Mouse (Mus musculus): ENCODE results near the gene Fam20c. TPM values are rescaled to one million over a fixed set of nuclear protein-coding genes. Genes with fewer than 3 reads are reported as not detected.

Fam20c gene
- polyA plus RNA-seq, 1 experiment from 2014 or later, result 6.2 TPM

DNA sequence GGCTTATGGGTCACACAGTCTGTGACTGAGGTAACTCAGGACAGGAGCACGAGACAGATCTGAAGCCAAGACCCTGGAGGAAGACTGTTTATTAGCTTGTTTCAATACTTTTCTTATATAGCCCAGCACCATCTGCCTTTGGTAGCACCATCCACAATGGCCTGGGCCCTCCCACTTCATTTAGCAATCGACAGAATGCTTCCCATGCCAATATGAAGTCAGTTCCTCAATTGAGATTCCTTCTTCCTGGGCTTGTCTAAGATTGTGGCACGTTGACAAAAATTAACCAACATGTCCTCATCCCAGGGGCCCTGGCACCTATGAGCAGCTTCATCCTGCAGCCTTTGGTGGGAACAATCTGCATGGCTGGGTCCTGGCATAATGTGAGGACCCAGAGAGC lies 14.2 kb upstream of the Fam20c start:
- Histone ChIP-seq H3K27ac (no peak overlapping the region), H3K4me3 (no peak overlapping the region), H3K36me3 (no peaks in the 10 kb centered on the region), H3K27me3 (no peaks in the 10 kb centered on the region), H3K9ac (no peak overlapping the region), H3K9me3 (no peaks in the 10 kb centered on the region), H3K4me2 (no peak overlapping the region), H3K4me1 (no peaks in the 10 kb centered on the region)
- 76% methylated on average over 3 of the region's 3 CpGs for WGBS
- no peak for ATAC-seq (ENCODE audit: borderline replicate concordance, extremely low read depth, low FRiP score, low TSS enrichment)

DNA sequence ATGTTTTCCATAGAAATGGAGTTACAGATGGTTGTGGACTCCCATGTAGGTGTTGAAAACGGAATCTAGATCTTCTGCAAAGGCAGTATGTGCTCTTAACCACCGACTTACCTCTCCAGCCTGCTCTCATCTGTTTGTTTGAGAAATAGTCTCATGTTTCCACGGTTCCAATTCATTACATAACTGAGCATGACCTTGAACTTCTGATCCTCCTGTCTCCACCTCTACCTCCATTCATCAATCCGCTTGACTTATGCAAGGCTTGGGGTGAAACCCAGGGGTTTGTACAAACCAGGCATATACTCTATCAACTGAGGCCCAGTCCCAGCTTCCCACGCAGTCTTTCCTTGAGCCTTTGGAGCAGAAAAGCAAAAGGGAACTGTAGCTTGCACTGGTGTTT lies 12.8 kb upstream of the Fam20c start:
- H3K36me3 ChIP-seq, result no peaks in the 10 kb centered on the region
- 66% methylated on average over 5 of the region's 5 CpGs for WGBS
- no peaks in the 10 kb centered on the region for H3K9me3 ChIP-seq
- H3K9ac ChIP-seq, result no peak overlapping the region
- no peak overlapping the region for H3K4me3 ChIP-seq
- no peak for ATAC-seq (ENCODE audit: borderline replicate concordance, extremely low read depth, low FRiP score, low TSS enrichment)
- H3K27ac ChIP-seq, result no peak overlapping the region
- H3K4me1 ChIP-seq, result no peaks in the 10 kb centered on the region
- H3K4me2 ChIP-seq, result no peak overlapping the region
- no peaks in the 10 kb centered on the region for H3K27me3 ChIP-seq

DNA sequence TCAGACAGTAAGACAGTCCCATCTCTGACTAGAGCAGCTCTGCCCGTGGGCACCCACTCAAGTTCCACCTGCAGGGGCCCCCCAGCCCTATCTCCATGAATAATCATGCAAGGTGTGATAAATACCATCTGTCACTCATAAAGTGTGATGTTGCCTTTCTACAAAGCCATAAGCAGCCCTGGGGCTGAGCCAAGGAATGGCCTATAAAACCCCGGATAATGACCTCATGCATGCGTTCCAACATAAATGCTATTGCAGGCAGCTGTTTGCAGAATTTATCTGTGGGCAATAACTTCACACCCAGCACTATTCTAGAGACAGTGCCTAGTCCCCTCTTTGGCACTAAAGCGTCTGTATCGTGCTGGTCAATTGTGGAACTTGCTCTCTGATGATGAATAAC lies 12.0 kb upstream of the Fam20c start:
- Histone ChIP-seq H3K4me3 (no peak overlapping the region), H3K27ac (no peak overlapping the region), H3K36me3 (no peaks in the 10 kb centered on the region), H3K27me3 (no peaks in the 10 kb centered on the region), H3K4me1 (no peaks in the 10 kb centered on the region), H3K9ac (no peak overlapping the region), H3K4me2 (no peak overlapping the region), H3K9me3 (no peaks in the 10 kb centered on the region)
- 56% methylated on average over 5 of the region's 5 CpGs for WGBS
- ATAC-seq (ENCODE audit: borderline replicate concordance, extremely low read depth, low FRiP score, low TSS enrichment), result no peak

DNA sequence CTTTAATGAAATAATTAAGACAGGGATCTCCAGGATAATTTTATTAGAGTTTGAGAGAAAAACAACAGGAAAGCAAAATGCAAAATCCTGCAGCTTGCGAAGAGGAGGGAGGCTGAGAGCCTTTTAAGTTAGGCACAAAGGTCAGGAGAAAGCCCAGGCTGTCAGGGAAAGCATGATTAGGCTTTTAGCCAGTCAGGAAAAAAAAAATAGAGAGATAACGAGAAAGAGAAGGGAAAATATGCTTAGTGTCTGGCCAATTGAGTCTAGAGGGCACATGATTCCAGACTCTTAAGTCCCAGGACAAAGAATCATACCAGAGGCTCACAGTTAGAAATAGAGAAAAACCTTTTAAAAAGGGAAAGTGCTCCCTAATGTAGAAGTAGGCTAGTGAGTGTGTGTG lies 10.7 kb upstream of the Fam20c start:
- no peak for ATAC-seq (ENCODE audit: borderline replicate concordance, extremely low read depth, low FRiP score, low TSS enrichment)
- Histone ChIP-seq H3K4me3 (no peak overlapping the region), H3K4me1 (no peaks in the 10 kb centered on the region), H3K36me3 (no peaks in the 10 kb centered on the region), H3K4me2 (no peak overlapping the region), H3K27me3 (no peaks in the 10 kb centered on the region), H3K9ac (no peak overlapping the region), H3K9me3 (no peaks in the 10 kb centered on the region), H3K27ac (no peak overlapping the region)
- WGBS, result 35% methylated on average over 2 of the region's 2 CpGs

DNA sequence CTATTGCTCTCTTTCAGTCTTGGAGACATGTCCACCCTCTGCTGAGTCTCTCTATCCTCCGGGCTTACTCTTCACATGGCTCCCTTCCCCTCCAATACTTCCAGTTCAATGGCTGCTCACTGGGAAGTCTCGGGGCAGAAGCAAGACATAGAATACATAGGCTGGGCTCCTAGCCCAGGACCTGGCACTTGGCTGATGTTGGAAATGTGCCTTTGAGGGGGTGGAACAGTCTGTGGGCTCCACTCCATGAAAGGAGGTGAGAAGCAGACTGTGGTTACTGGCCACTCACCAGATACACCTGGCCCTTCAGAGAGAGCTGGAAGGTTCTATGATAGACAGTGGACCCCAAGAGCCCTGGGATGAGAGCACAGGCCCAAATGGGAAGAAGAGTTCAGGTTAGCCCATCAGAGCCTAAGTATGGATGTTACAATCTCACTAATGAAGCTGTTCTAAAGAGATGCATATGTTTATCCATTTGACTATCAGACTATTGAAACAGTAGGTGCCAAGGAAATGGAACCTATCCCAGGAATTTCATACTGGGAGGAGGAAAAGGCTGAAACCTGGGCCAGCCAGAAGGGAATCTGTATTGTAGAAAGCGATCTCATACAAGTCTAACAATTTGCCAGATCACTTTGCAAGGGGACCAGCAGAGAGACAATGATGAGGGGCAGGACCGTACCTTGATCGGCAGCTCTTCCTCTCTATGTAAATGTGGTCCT lies 8.8 kb upstream of the Fam20c start:
- Histone ChIP-seq H3K27me3 (no peaks in the 10 kb centered on the region), H3K4me1 (no peaks in the 10 kb centered on the region), H3K9ac (no peak overlapping the region), H3K9me3 (no peaks in the 10 kb centered on the region), H3K27ac (no peak overlapping the region), H3K4me3 (no peak overlapping the region), H3K4me2 (no peak overlapping the region), H3K36me3 (no peaks in the 10 kb centered on the region)
- WGBS, result 87% methylated on average over 5 of the region's 5 CpGs
- no peak for ATAC-seq (ENCODE audit: borderline replicate concordance, extremely low read depth, low FRiP score, low TSS enrichment)

DNA sequence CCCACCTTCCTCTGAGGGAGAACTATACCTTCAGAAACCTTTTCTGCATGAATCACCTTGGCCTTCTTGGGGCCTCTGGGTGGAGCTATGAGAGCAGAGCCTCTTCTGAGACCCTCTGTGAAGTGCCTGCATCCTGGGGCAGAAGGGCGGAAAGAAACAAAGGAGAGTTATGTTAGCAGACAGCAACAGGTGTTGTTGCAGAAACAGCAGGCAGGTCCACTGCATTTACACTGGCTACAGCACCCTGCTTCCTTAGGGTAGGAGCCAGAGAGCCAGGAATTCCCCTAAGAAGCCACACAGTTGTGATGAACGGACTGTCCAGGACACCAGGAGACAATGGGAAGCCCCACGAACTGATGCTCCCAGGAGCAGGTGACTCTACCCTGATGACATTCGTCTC lies 1.0 kb upstream of the Fam20c start:
- H3K9me3 ChIP-seq, result no peaks in the 10 kb centered on the region
- peaks cover 51% of the 10 kb centered on the region for H3K27me3 ChIP-seq
- H3K9ac ChIP-seq, result no peak overlapping the region
- peaks cover 44% of the 10 kb centered on the region for H3K4me1 ChIP-seq
- H3K4me3 ChIP-seq, result no peak overlapping the region; the same call in 1 of the 2 replicates
- 62% methylated on average over 4 of the region's 4 CpGs for WGBS
- H3K36me3 ChIP-seq, result no peaks in the 10 kb centered on the region
- H3K27ac ChIP-seq, result peak overlapping the region; percentile 92
- no peak for ATAC-seq (ENCODE audit: borderline replicate concordance, extremely low read depth, low FRiP score, low TSS enrichment)
- peak overlapping the region; percentile 97 for H3K4me2 ChIP-seq

DNA sequence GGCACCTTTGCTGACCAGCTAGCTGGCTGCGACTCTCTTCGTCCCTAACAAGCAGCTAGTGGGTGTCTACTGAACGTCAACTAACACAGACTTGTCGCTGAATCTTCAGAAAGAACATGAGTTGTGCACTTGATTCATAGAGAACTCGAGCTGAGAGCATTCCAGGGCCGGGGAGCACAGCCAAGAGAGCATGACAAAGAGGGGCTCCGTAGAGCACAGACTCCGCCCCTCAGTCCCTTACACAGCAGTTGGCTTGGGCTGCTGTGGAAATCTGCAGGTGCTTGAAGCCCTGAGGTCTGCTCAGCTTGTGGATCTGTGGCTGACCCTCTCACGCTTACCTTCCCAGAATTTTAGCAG lies 390 bp upstream of the Fam20c start:
- no peak for ATAC-seq (ENCODE audit: borderline replicate concordance, extremely low read depth, low FRiP score, low TSS enrichment)
- peak overlapping the region; percentile 68 for H3K4me3 ChIP-seq
- WGBS, result 2% methylated on average over 9 of the region's 9 CpGs

DNA sequence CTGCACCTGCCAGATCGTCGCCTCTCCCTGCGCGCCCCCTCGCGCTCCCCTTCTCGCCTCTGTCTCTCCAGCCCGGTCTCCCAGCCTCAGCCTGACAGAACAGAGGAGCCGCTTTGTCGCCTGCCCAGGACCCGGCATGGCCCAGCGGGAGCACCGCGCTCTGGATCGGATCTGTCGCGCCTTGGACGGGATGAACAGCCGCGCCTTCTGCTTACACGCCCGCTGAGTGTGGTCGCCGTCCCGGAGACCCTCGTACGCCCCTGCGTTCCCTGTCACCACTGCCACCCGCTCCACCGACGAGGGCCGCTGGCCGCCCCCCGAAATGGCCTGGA lies 773 bp downstream of the Fam20c start:
- ATAC-seq (ENCODE audit: borderline replicate concordance, extremely low read depth, low FRiP score, low TSS enrichment), result no peak
- H3K4me1 ChIP-seq, result peaks cover 44% of the 10 kb centered on the region
- H3K27ac ChIP-seq, result peak overlapping the region; percentile 92
- H3K27me3 ChIP-seq, result peaks cover 51% of the 10 kb centered on the region
- H3K9me3 ChIP-seq, result no peaks in the 10 kb centered on the region
- WGBS, result 2% methylated on average over 26 of the region's 34 CpGs
- no peaks in the 10 kb centered on the region for H3K36me3 ChIP-seq
- peak overlapping the region; percentile 68 for H3K4me3 ChIP-seq
- peak overlapping the region; percentile 97 for H3K4me2 ChIP-seq
- peak overlapping the region; percentile 73 for H3K9ac ChIP-seq

More for the DNA sequence above, 390 bp upstream of the Fam20c start:
- H3K9me3 ChIP-seq, result no peaks in the 10 kb centered on the region
- peaks cover 51% of the 10 kb centered on the region for H3K27me3 ChIP-seq
- no peaks in the 10 kb centered on the region for H3K36me3 ChIP-seq
- H3K27ac ChIP-seq, result peak overlapping the region; percentile 92
- peaks cover 44% of the 10 kb centered on the region for H3K4me1 ChIP-seq
- peak overlapping the region; percentile 97 for H3K4me2 ChIP-seq
- H3K9ac ChIP-seq, result peak overlapping the region; percentile 73

DNA sequence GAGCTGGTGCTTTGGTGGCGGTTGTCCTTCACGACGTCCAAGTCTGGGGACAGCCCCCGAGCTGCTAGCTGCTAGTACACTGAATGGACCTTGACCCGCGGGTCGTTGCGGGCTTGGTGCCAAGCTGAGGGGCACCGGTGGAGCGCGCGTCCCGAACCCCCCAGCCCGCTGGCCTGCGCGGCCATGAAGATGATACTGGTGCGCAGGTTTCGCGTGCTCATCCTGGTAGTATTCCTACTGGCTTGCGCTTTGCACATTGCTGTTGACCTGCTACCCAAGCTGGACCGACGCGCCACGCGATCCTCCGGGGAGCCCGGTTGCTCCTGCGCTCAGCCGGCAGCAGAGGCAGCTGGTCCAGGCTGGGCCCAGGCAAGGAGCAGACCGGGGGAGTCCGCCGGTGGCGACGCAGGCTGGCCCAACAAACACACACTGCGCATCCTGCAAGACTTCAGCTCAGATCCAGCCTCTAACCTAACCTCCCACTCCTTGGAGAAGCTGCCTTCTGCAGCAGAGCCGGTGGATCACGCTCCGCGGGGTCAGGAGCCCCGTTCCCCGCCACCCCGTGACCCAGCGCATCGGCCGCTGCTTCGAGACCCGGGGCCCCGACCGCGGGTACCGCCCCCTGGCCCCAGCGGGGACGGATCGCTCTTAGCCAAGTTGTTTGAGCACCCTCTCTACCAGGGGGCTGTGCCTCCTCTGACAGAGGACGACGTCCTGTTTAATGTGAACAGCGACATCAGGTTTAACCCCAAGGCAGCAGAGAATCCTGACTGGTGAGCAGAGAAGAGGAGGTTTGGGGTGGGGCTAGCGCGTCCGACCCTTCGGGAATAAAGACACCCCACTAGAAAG lies 1.4 kb downstream of the Fam20c start:
- Histone ChIP-seq H3K27me3 (peaks cover 51% of the 10 kb centered on the region), H3K9me3 (no peaks in the 10 kb centered on the region), H3K4me1 (peaks cover 44% of the 10 kb centered on the region), H3K4me3 (peak overlapping the region; percentile 68), H3K9ac (peak overlapping the region; percentile 73), H3K4me2 (peak overlapping the region; percentile 97), H3K36me3 (no peaks in the 10 kb centered on the region), H3K27ac (no peak overlapping the region)
- ATAC-seq (ENCODE audit: borderline replicate concordance, extremely low read depth, low FRiP score, low TSS enrichment), result no peak
- WGBS, result under 1% methylated on average over 61 of the region's 61 CpGs

DNA sequence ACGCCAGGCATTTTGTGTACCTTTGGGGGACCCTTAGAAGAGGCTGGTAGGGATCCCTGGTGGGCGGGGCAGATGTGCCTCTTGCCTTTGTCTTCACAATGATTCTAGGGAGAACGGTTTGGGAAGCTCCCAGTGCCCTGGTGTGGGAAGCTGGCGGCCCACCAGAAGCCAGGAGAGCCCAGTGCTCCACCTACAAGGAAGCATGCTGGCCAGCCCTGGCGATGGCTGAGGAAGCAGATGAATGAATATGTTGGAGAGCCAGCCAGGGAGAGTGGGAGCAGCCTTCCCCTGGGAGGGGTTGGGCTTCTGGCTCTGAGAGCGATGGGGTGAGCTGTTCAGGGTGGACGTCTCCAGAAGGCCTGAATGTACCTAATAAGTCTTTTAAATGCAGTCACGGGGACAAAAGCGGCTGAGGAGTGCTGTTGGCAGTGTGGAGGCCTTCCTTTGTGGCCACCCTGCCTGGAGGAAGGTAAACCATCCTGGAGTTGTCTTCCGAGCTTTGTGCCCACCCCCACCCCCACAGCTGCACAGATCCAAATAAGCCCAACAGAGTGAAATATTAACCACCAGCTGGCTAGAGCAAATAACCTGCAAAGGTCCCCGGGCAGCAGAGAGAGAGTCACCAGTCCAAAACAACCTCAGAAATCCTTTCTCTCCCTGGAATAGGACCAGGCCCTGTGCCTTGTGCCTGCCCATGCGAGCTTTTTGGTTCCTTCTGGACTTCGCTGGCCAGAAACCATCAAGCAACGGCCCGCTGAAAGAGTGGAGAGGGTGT lies 2.2 kb downstream of the Fam20c start:
- no peak for ATAC-seq (ENCODE audit: borderline replicate concordance, extremely low read depth, low FRiP score, low TSS enrichment)
- no peaks in the 10 kb centered on the region for H3K9me3 ChIP-seq
- peak overlapping the region; percentile 68 for H3K4me3 ChIP-seq
- peak overlapping the region; percentile 26; the same call in 1 of the 2 replicates for H3K9ac ChIP-seq
- 22% methylated on average over 15 of the region's 15 CpGs for WGBS
- H3K27ac ChIP-seq, result 0 out of 2 replicates have a peak overlapping the region, but pooled peaks have one; percentile 22
- H3K4me2 ChIP-seq, result peak overlapping the region; percentile 97
- H3K27me3 ChIP-seq, result peaks cover 51% of the 10 kb centered on the region
- peaks cover 44% of the 10 kb centered on the region for H3K4me1 ChIP-seq
- no peaks in the 10 kb centered on the region for H3K36me3 ChIP-seq

DNA sequence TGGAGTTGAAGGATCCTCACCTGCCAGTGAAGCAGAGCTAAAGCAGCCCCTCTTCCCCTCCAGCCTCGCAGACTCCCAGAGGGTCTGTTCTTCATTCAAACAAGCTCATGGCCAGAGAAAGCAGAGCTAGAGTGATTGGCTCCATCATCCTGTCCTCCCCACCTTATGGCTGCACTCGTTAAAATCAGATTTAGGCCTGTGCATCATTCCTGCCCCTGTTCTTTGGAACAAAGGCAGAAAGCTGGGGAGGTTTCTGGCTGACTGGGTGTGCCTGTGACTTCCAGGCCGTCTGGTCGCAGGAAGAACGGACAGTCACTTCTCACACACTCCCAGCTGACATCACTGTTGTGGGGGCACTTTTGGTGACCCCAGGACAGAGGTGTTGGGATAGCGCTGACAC lies 2.8 kb downstream of the Fam20c start:
- peak overlapping the region; percentile 3; the same call in 1 of the 2 replicates for H3K4me3 ChIP-seq
- peak overlapping the region; percentile 97 for H3K4me2 ChIP-seq
- no peaks in the 10 kb centered on the region for H3K9me3 ChIP-seq
- H3K4me1 ChIP-seq, result peaks cover 44% of the 10 kb centered on the region
- WGBS, result 54% methylated on average over 6 of the region's 6 CpGs
- H3K27ac ChIP-seq, result 0 out of 2 replicates have a peak overlapping the region, but pooled peaks have one; percentile 22
- H3K9ac ChIP-seq, result peak overlapping the region; percentile 14; the same call in 1 of the 2 replicates
- ATAC-seq (ENCODE audit: borderline replicate concordance, extremely low read depth, low FRiP score, low TSS enrichment), result no peak
- H3K27me3 ChIP-seq, result peaks cover 49% of the 10 kb centered on the region
- no peaks in the 10 kb centered on the region for H3K36me3 ChIP-seq

All from lung, embryonic 15.5 days (tissue).